Mouse (Mus musculus) lung, postnatal 0 days (tissue): Measurements from ENCODE around the gene Gpatch3. TPM values are rescaled to one million over a fixed set of nuclear protein-coding genes. Genes with fewer than 3 reads are reported as not detected.

Experiments used
- ATAC-seq: fragments of 200-750 bp; cut with Nextera tagmentation; 2 replicates; pipeline ENCODE4 v1.8.0; 2017; ENCODE audit warnings: moderate library complexity
- DNase-seq: peaks from one replicate; pipeline ENCODE4 v3.0.0-alpha.2; 2016; ENCODE audit warnings: low spot score
- H3K27ac ChIP-seq: fragments of 300-500 bp; sonication (generic); 2 replicates; pipeline ENCODE4 v1.5.1; 2014; ENCODE audit warnings: antibody characterized with exemption, mild to moderate bottlenecking, low read length, mixed read lengths
- H3K27me3 ChIP-seq: fragments of 300-500 bp; sonication (generic); replicated peaks from 2 replicates; pipeline ENCODE4 v1.6.1; 2014; ENCODE audit warnings: low read length, mixed read lengths; ENCODE audit not compliant: insufficient read depth
- H3K36me3 ChIP-seq: fragments of 300-500 bp; sonication (generic); 2 replicates; pipeline ENCODE4 v1.6.1; 2014; ENCODE audit warnings: low read length, mixed read lengths; ENCODE audit not compliant: insufficient read depth
- H3K4me1 ChIP-seq: fragments of 300-500 bp; sonication (generic); 2 replicates; pipeline ENCODE4 v1.6.1; 2014; ENCODE audit warnings: antibody characterized with exemption, low read depth, low read length, mixed read lengths; ENCODE audit not compliant: insufficient read depth
- H3K4me2 ChIP-seq: fragments of 300-500 bp; sonication (generic); replicated peaks from 2 replicates; pipeline ENCODE4 v1.6.1; 2014; ENCODE audit warnings: low read depth, mild to moderate bottlenecking, low read length, moderate library complexity, mixed read lengths
- H3K4me3 ChIP-seq: fragments of 300-500 bp; sonication (generic); 2 replicates; pipeline ENCODE4 v1.5.1; 2014; ENCODE audit warnings: low read depth, low read length
- H3K9ac ChIP-seq: fragments of 300-500 bp; sonication (generic); replicated peaks from 2 replicates; pipeline ENCODE4 v1.6.1; 2014; ENCODE audit warnings: low read depth, mild to moderate bottlenecking
- H3K9me3 ChIP-seq: fragments of 300-500 bp; sonication (generic); 2 replicates; pipeline ENCODE4 v1.6.1; 2016; ENCODE audit warnings: low read length, mixed read lengths
- CTCF ChIP-seq: IDR thresholded peaks from 2 replicates; pipeline ENCODE4 v1.5.1; 2016; ENCODE audit warnings: antibody characterized with exemption, mild to moderate bottlenecking
- EP300 ChIP-seq: IDR thresholded peaks from 2 replicates; pipeline ENCODE4 v1.6.1; 2016; ENCODE audit warnings: antibody characterized with exemption, mild to moderate bottlenecking, control low read depth
- WGBS: fragments of 180-500 bp; shearing (Covaris S2); extraction: QIAGEN DNeasy Blood & Tissue Kit; methylation state at CpG from one replicate; pipeline ENCODE4 v1.1.7; 2014; 5-methylcytosine and 5-hydroxymethylcytosine counted together
- polyA plus RNA-seq: library from polyadenylated mRNA; unstranded; fragments of >200 nt; fragmentation: Nextera tagmentation; extraction: Ambion mirVana; gene quantifications from 2 replicates; pipeline ENCODE4 v1.2.1, GENCODE M21; 2015

Gpatch3 gene
- polyA plus RNA-seq, 1 experiment from 2014 or later: 7.1 TPM

GRCm38 (mm10) chr4:133604856-133605255 is 30.3 kb downstream of the Gpatch3 start:
- 69% methylated on average over 6 of the region's 6 CpGs for WGBS
- peak overlapping the region; percentile 51; the same call in 1 of the 2 replicates for H3K27ac ChIP-seq

GRCm38 (mm10) chr4:133605330-133605729 is 30.8 kb downstream of the Gpatch3 start:
- no peak overlapping the region for H3K9ac ChIP-seq
- peak; percentile 54 for ATAC-seq
- WGBS: 50% methylated on average over 9 of the region's 9 CpGs
- H3K36me3 ChIP-seq: peaks cover 19% of the 10 kb centered on the region; the same call in 1 of the 2 replicates
- 0 out of 2 replicates have a peak overlapping the region, but pooled peaks have one; percentile 8 for H3K4me2 ChIP-seq
- peak overlapping the region; percentile 51; the same call in 1 of the 2 replicates for H3K27ac ChIP-seq
- peak; percentile 77 for DNase-seq
- peaks cover 6% of the 10 kb centered on the region for H3K4me1 ChIP-seq
- TF ChIP-seq CTCF (no peak), EP300 (no peak)
- no peaks in the 10 kb centered on the region for H3K27me3 ChIP-seq
- H3K9me3 ChIP-seq: no peaks in the 10 kb centered on the region
- H3K4me3 ChIP-seq: no peak overlapping the region

More at GRCm38 (mm10) chr4:133604856-133605255, 30.3 kb downstream of the Gpatch3 start:
- Histone ChIP-seq H3K36me3 (peaks cover 19% of the 10 kb centered on the region; the same call in 1 of the 2 replicates), H3K4me3 (no peak overlapping the region), H3K27me3 (no peaks in the 10 kb centered on the region), H3K4me2 (no peak overlapping the region), H3K9ac (no peak overlapping the region), H3K4me1 (peaks cover 6% of the 10 kb centered on the region), H3K9me3 (no peaks in the 10 kb centered on the region)
- TF ChIP-seq CTCF (no peak), EP300 (no peak)
- DNase-seq (no peak), ATAC-seq (no peak)

- no peak for DNase-seq
Measured at GRCm38 (mm10) chr4:133607284-133607683, 32.7 kb downstream of the Gpatch3 start.

GRCm38 (mm10) chr4:133609719-133610118 is 35.2 kb downstream of the Gpatch3 start:
- peaks cover 24% of the 10 kb centered on the region for H3K36me3 ChIP-seq
- DNase-seq: peak; percentile 85
- WGBS: 15% methylated on average over 6 of the region's 6 CpGs

More at GRCm38 (mm10) chr4:133607284-133607683, 32.7 kb downstream of the Gpatch3 start:
- H3K27ac ChIP-seq: no peak overlapping the region
- no peaks in the 10 kb centered on the region for H3K27me3 ChIP-seq
- ATAC-seq: no peak
- 72% methylated on average over 10 of the region's 10 CpGs for whole genome bisulfite sequencing
- TF ChIP-seq EP300: no peak
- H3K36me3 ChIP-seq: peaks cover 23% of the 10 kb centered on the region
- H3K9me3 ChIP-seq: no peaks in the 10 kb centered on the region
- peaks cover 6% of the 10 kb centered on the region for H3K4me1 ChIP-seq
- H3K4me2 ChIP-seq: no peak overlapping the region
- H3K4me3 ChIP-seq: no peak overlapping the region
- no peak overlapping the region for H3K9ac ChIP-seq

GRCm38 (mm10) chr4:133611815-133612214 is 37.3 kb downstream of the Gpatch3 start:
- TF ChIP-seq EP300 (no peak), CTCF (peak; percentile 49)
- Histone ChIP-seq H3K27me3 (no peaks in the 10 kb centered on the region), H3K4me2 (no peak overlapping the region), H3K27ac (no peak overlapping the region), H3K9ac (no peak overlapping the region), H3K4me3 (no peak overlapping the region), H3K9me3 (no peaks in the 10 kb centered on the region), H3K4me1 (no peaks in the 10 kb centered on the region), H3K36me3 (peaks cover 19% of the 10 kb centered on the region)
- 97% methylated on average over 5 of the region's 5 CpGs for WGBS
- no peak for ATAC-seq
- no peak for DNase-seq

More at GRCm38 (mm10) chr4:133609719-133610118, 35.2 kb downstream of the Gpatch3 start:
- no peak overlapping the region for H3K4me2 ChIP-seq
- no peak overlapping the region for H3K27ac ChIP-seq
- H3K9ac ChIP-seq: no peak overlapping the region
- no peaks in the 10 kb centered on the region for H3K9me3 ChIP-seq
- H3K4me1 ChIP-seq: 0 out of 2 replicates have a peak, but pooled peaks cover 3% of the 10 kb centered on the region
- TF ChIP-seq EP300: no peak
- peak; percentile 95 for TF ChIP-seq CTCF
- H3K4me3 ChIP-seq: no peak overlapping the region
- H3K27me3 ChIP-seq: no peaks in the 10 kb centered on the region
- ATAC-seq: peak; percentile 30

GRCm38 (mm10) chr4:133612416-133612815 is 37.9 kb downstream of the Gpatch3 start:
- H3K4me1 ChIP-seq: no peaks in the 10 kb centered on the region
- H3K4me2 ChIP-seq: no peak overlapping the region
- H3K9ac ChIP-seq: no peak overlapping the region
- WGBS: 98% methylated on average over 7 of the region's 7 CpGs
- no peaks in the 10 kb centered on the region for H3K9me3 ChIP-seq
- no peak overlapping the region for H3K27ac ChIP-seq
- ATAC-seq (no peak), DNase-seq (no peak)
- H3K36me3 ChIP-seq: peaks cover 19% of the 10 kb centered on the region
- no peak for TF ChIP-seq EP300
- TF ChIP-seq CTCF: peak; percentile 38
- no peak overlapping the region for H3K4me3 ChIP-seq
- no peaks in the 10 kb centered on the region for H3K27me3 ChIP-seq
